Mouse (Mus musculus): ENCODE measurements at regions not wholly inside any gene's neighbourhood (a gene's known extent, or its start where the extent isn't known, plus 50 kb on each side); places are given as distances from the start of the nearest gene placed in this dataset.

- intact Hi-C loops (cut with DNase I): no loop called here
These were observed 343.8 kb downstream of the Ccser2 start for GRCm38 (mm10) chr14:36624822-36625221.

GRCm38 (mm10) chr14:36624134-36624533, 344.4 kb downstream of the Ccser2 start:
- intact Hi-C loops (cut with DNase I): no loop called here
- DNase-seq (ENCODE audit: low spot score in 2 of 2): no peak

More at GRCm38 (mm10) chr14:36624822-36625221, 343.8 kb downstream of the Ccser2 start:
- DNase-seq (ENCODE audit: low spot score in 2 of 2): no peak

- intact Hi-C loops (cut with DNase I): no loop called here
- no peak for DNase-seq (ENCODE audit: low spot score in 2 of 2)
These were observed 345.5 kb downstream of the Ccser2 start for GRCm38 (mm10) chr14:36623036-36623435.

GRCm38 (mm10) chr14:36618459-36619085, 350.0 kb downstream of the Ccser2 start:
- DNase-seq (ENCODE audit: low spot score in 2 of 2): no peak
- intact Hi-C loops (cut with DNase I): no loop called here

GRCm38 (mm10) chr14:36617987-36618386, 350.6 kb downstream of the Ccser2 start:
- intact Hi-C loops (cut with DNase I): no loop called here
- DNase-seq (ENCODE audit: low spot score in 2 of 2): no peak

- DNase-seq (ENCODE audit: low spot score in 2 of 2): no peak
- intact Hi-C loops (cut with DNase I): no loop called here
These were observed 353.7 kb downstream of the Ccser2 start for GRCm38 (mm10) chr14:36614926-36615325.

GRCm38 (mm10) chr14:36612860-36613259, 355.7 kb downstream of the Ccser2 start:
- DNase-seq (ENCODE audit: low spot score in 2 of 2): no peak
- intact Hi-C loops (cut with DNase I): no loop called here

- no peak for DNase-seq (ENCODE audit: low spot score in 2 of 2)
- intact Hi-C loops (cut with DNase I): no loop called here
These were observed 384.4 kb downstream of the Ccser2 start for GRCm38 (mm10) chr14:36584065-36584635.

- DNase-seq (ENCODE audit: low spot score in 2 of 2): no peak
- intact Hi-C loops (cut with DNase I): no loop called here
These were observed 385.1 kb downstream of the Ccser2 start for GRCm38 (mm10) chr14:36583338-36584064.

GRCm38 (mm10) chr14:36563229-36563865, 405.2 kb downstream of the Ccser2 start:
- no peak for DNase-seq (ENCODE audit: low spot score in 2 of 2)
- intact Hi-C loops (cut with DNase I): no loop called here

GRCm38 (mm10) chr14:36537402-36537801, 431.2 kb downstream of the Ccser2 start:
- no peak for DNase-seq (ENCODE audit: low spot score in 2 of 2)
- intact Hi-C loops (cut with DNase I): no loop called here

GRCm38 (mm10) chr14:36527310-36527709, 432.6 kb downstream of the 4930474N05Rik start:
- DNase-seq (ENCODE audit: low spot score in 2 of 2): no peak
- intact Hi-C loops (cut with DNase I): no loop called here

- intact Hi-C loops (cut with DNase I): no loop called here
- peak; percentile 66 for DNase-seq (ENCODE audit: low spot score in 2 of 2)
These were observed 430.9 kb downstream of the 4930474N05Rik start for GRCm38 (mm10) chr14:36525591-36526037.

GRCm38 (mm10) chr14:36502076-36502994, 407.6 kb downstream of the 4930474N05Rik start:
- intact Hi-C loops (cut with DNase I): no loop called here

GRCm38 (mm10) chr14:36499323-36499722, 404.6 kb downstream of the 4930474N05Rik start:
- intact Hi-C loops (cut with DNase I): no loop called here
- DNase-seq (ENCODE audit: low spot score in 2 of 2): no peak

More at GRCm38 (mm10) chr14:36502076-36502994, 407.6 kb downstream of the 4930474N05Rik start:
- no peak for DNase-seq (ENCODE audit: low spot score in 2 of 2)

GRCm38 (mm10) chr14:36485499-36485898, 390.8 kb downstream of the 4930474N05Rik start:
- intact Hi-C loops (cut with DNase I): no loop called here

GRCm38 (mm10) chr14:36471617-36472016, 376.9 kb downstream of the 4930474N05Rik start:
- intact Hi-C loops (cut with DNase I): no loop called here
- no peak for DNase-seq (ENCODE audit: low spot score in 2 of 2)

More at GRCm38 (mm10) chr14:36485499-36485898, 390.8 kb downstream of the 4930474N05Rik start:
- no peak for DNase-seq (ENCODE audit: low spot score in 2 of 2)

GRCm38 (mm10) chr14:36470362-36470761, 375.6 kb downstream of the 4930474N05Rik start:
- no peak for DNase-seq (ENCODE audit: low spot score in 2 of 2)
- intact Hi-C loops (cut with DNase I): no loop called here

GRCm38 (mm10) chr14:36453049-36453448, 358.3 kb downstream of the 4930474N05Rik start:
- intact Hi-C loops (cut with DNase I): no loop called here
- DNase-seq (ENCODE audit: low spot score in 2 of 2): no peak

Data from left cerebral cortex, postnatal 36 days (tissue).